Comparison of ENCODE assay signal across 8 mouse cellular contexts in the genomic region with DNA sequence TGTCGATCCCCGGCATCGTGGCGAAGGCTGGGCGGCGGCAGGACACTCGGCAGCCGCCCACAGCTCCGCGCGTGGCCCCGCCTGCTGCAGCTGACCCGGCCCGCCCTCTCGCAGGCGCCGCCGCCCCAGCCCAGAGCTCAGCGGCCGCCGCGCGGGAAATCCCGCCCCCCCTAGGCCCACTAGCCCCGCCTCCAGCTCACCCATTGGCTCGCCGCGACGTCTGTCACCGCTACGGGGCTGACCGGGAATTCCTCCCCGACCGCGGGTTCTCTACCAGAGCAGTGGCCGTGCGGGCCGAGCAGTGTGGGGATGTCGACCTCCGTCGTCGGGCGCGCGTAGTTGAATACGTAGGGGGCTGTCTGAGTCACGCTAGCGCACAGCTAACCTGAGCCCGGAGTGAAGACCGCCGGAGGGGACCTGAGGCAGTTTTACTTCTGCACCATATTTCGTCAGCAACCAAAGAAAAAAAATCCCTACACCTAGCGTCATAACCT. TPM values are rescaled to one million over a fixed set of nuclear protein-coding genes. Genes with fewer than 3 reads are reported as not detected.
DNase-seq lines count a peak whose midpoint lies in the region; ATAC-seq and TF ChIP-seq lines count a peak whose summit lies in the region.

No protein-coding gene starts in this region.

- peak; percentile 75; the same call in 1 of the 2 replicates for TF ChIP-seq POLR2A in cortical plate, adult 2 months (IDR thresholded peaks at IDR 0.05; ENCODE audit: extremely low read depth, insufficient read depth, low read length)

- H3K4me1 ChIP-seq in cortical plate, adult 2 months (ENCODE audit: control insufficient read depth, insufficient read depth, low read length): peaks cover 4% of the 10 kb centered on the region; the same call in 1 of the 2 replicates

- DNase-seq in gastrocnemius, adult 8-10 months (ENCODE audit: low spot score in 2 of 2): peak; percentile 89 to 92
- peak; percentile 79 for DNase-seq in hindlimb bud, embryonic 11.5 days (ENCODE audit: extremely low spot score, low read depth, low spot score)
- peak; percentile 80 to 94 for DNase-seq in left cerebral cortex, adult 9 months (ENCODE audit: low spot score in 2 of 2)
- DNase-seq in right cerebral cortex, postnatal 14 days: peak; percentile 100
- DNase-seq in urinary bladder, postnatal 36 days (ENCODE audit: low spot score in 2 of 2): peak; percentile 96

- TF ChIP-seq CTCF in cortical plate, adult 2 months (IDR thresholded peaks at IDR 0.05; ENCODE audit: extremely low read depth, insufficient read depth, low read length): no peak

- H3K27ac ChIP-seq in cortical plate, adult 2 months (ENCODE audit: insufficient read depth, low read length): peak overlapping the region; percentile 84

- peak; percentile 87 for ATAC-seq in activated CD4-positive, CD25-positive, alpha-beta regulatory T cell, adult 4 months
- ATAC-seq in megakaryocyte progenitor cell, adult 5-6 weeks (replicated peaks; ENCODE audit: poor library complexity): peak; percentile 94

- peak overlapping the region; percentile 77 for H3K4me3 ChIP-seq in cortical plate, adult 2 months (ENCODE audit: insufficient read depth, low read length)

RNA-seq across cellular contexts. Expression of a gene that starts 0.5 kb away (rescaled TPM):
- 10 to 100 TPM; 26.2 to 38.2 TPM for polyA plus RNA-seq in activated CD4-positive, CD25-positive, alpha-beta regulatory T cell, adult 4 months (2017; shearing (Covaris generic))
- 33.3 and 34.7 TPM in 2 replicates for polyA plus RNA-seq in cortical plate, adult 2 months (2012; rRNA removed)
- 10 to 100 TPM; 13.5 to 22.0 (median 18.2) TPM for total RNA-seq in gastrocnemius, adult 8-10 months (2022)
- total RNA-seq in megakaryocyte progenitor cell, adult 5-6 weeks (2015): 26.4 and 27.7 TPM in 2 replicates
- 26.1 and 27.4 TPM in 2 replicates for total RNA-seq in megakaryocyte progenitor cell, adult 5-6 weeks (2017)

RNA-seq across cellular contexts. Expression of a gene that starts 23.7 kb away (rescaled TPM):
- under 1 TPM in 1 of 2 experiments, not detected in 1; 0.88 TPM for polyA plus RNA-seq in activated CD4-positive, CD25-positive, alpha-beta regulatory T cell, adult 4 months (2017; shearing (Covaris generic))
- polyA plus RNA-seq in cortical plate, adult 2 months (2012; rRNA removed): not detected in 2 replicates
- not detected for total RNA-seq in gastrocnemius, adult 8-10 months (2022)
- 1.0 and 1.4 TPM in 2 replicates for total RNA-seq in megakaryocyte progenitor cell, adult 5-6 weeks (2015)
- total RNA-seq in megakaryocyte progenitor cell, adult 5-6 weeks (2017): 1.1 and 1.3 TPM in 2 replicates

Comparison
In these comparisons a context has a peak if more than half of its experiments do, and no peak if none do; other contexts are left out.
1. Peak in every context shown above with its lines: DNase-seq, ATAC-seq, H3K4me3 ChIP-seq and H3K27ac ChIP-seq.